Mouse (Mus musculus) hindbrain, embryonic 13.5 days (tissue): ENCODE results near the gene Prrg2. TPM values are rescaled to one million over a fixed set of nuclear protein-coding genes. Genes with fewer than 3 reads are reported as not detected.
"Not testable (repeated sequence)": the region's sequence is repeated elsewhere in the genome, so short reads cannot be mapped to it uniquely, and the experiment has no call there.

ENCODE experiments used
- ATAC-seq: fragments of 200-750 bp; cut with Nextera tagmentation; 2 replicates; pipeline ENCODE4 v1.8.0; 2017; ENCODE audit warnings: moderate TSS enrichment; ENCODE audit not compliant: low FRiP score
- H3K27ac ChIP-seq: fragments of 300-500 bp; sonication (generic); 2 replicates; pipeline ENCODE4 v1.5.1; 2015; ENCODE audit warnings: inconsistent platforms, mild to moderate bottlenecking, moderate library complexity
- H3K27me3 ChIP-seq: fragments of 300-500 bp; sonication (generic); 2 replicates; pipeline ENCODE4 v1.6.1; 2015; ENCODE audit warnings: mild to moderate bottlenecking, inconsistent platforms
- H3K36me3 ChIP-seq: fragments of 300-500 bp; sonication (generic); 2 replicates; pipeline ENCODE4 v1.6.1; 2015; ENCODE audit warnings: mild to moderate bottlenecking, inconsistent platforms
- H3K4me1 ChIP-seq: fragments of 300-500 bp; sonication (generic); replicated peaks from 2 replicates; pipeline ENCODE4 v1.6.1; 2015; ENCODE audit warnings: inconsistent platforms
- H3K4me2 ChIP-seq: fragments of 300-500 bp; sonication (generic); 2 replicates; pipeline ENCODE4 v1.6.1; 2015; ENCODE audit warnings: inconsistent platforms, mild to moderate bottlenecking, moderate library complexity
- H3K4me3 ChIP-seq: fragments of 300-500 bp; sonication (generic); 2 replicates; pipeline ENCODE4 v1.5.1; 2015; ENCODE audit warnings: mild to moderate bottlenecking, inconsistent platforms
- H3K9ac ChIP-seq: fragments of 300-500 bp; sonication (generic); 2 replicates; pipeline ENCODE4 v1.6.1; 2015; ENCODE audit warnings: mild to moderate bottlenecking, inconsistent platforms
- H3K9me3 ChIP-seq: fragments of 300-500 bp; sonication (generic); 2 replicates; pipeline ENCODE4 v1.6.1; 2016; ENCODE audit warnings: inconsistent platforms
- WGBS: fragments of 180-500 bp; shearing (Covaris S2); methylation state at CpG from one replicate; pipeline ENCODE4 v1.1.7; 2015; 5-methylcytosine and 5-hydroxymethylcytosine counted together
- polyA plus RNA-seq: library from polyadenylated mRNA; unstranded; fragments of >200 nt; fragmentation: Nextera tagmentation; extraction: Ambion mirVana; gene quantifications from 2 replicates; pipeline ENCODE4 v1.2.1, GENCODE M21; 2015

Prrg2 gene
- polyA plus RNA-seq, 1 experiment from 2014 or later, result 14.8 TPM

DNA sequence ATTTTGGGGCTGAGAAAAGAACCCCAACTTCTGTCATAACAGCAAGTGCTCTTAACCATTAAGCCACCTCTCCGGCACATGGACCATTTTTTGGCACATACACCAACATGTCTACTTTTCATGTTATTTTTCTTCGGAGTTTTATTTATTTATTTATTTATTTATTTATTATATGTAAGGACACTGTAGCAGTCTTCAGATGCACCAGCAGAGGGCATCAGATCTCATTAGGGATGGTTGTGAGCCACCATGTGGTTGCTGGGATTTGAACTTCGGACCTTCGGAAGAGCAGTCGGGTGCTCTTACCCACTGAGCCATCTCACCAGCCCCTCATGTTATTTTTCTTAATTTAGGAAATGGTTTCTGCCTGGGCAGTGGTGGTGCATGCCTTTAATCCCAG lies 38.8 kb downstream of the Prrg2 start:
- not testable (repeated sequence) for H3K4me2 ChIP-seq, H3K9me3 ChIP-seq, H3K9ac ChIP-seq, H3K4me3 ChIP-seq, H3K27me3 ChIP-seq, H3K27ac ChIP-seq, ATAC-seq
- Histone ChIP-seq H3K36me3 (peaks cover 23% of the 10 kb centered on the region), H3K4me1 (peaks cover 20% of the 10 kb centered on the region)
- 80% methylated on average over 5 of the region's 5 CpGs for WGBS

DNA sequence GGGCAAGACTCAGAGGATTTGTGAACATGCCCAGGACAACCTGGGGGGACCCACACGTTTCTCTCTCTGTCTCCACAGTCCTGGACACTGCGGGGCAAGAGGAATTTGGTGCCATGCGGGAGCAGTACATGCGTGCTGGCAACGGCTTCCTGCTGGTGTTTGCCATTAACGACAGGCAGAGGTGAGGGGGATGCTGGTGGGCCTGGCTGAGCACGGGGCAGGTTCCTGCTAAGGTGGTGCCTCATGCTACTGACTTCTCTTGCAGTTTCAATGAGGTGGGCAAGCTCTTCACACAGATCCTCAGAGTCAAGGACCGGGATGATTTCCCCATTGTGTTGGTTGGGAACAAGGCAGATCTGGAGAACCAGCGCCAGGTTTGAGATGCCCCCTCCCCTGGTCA lies 42.3 kb downstream of the Prrg2 start:
- Histone ChIP-seq H3K4me1 (peaks cover 25% of the 10 kb centered on the region), H3K9me3 (no peaks in the 10 kb centered on the region), H3K36me3 (no peaks in the 10 kb centered on the region), H3K27ac (no peak overlapping the region), H3K27me3 (peaks cover 6% of the 10 kb centered on the region; the same call in 1 of the 2 replicates), H3K4me2 (no peak overlapping the region), H3K9ac (no peak overlapping the region), H3K4me3 (no peak overlapping the region)
- WGBS, result 84% methylated on average over 9 of the region's 9 CpGs
- ATAC-seq, result no peak

DNA sequence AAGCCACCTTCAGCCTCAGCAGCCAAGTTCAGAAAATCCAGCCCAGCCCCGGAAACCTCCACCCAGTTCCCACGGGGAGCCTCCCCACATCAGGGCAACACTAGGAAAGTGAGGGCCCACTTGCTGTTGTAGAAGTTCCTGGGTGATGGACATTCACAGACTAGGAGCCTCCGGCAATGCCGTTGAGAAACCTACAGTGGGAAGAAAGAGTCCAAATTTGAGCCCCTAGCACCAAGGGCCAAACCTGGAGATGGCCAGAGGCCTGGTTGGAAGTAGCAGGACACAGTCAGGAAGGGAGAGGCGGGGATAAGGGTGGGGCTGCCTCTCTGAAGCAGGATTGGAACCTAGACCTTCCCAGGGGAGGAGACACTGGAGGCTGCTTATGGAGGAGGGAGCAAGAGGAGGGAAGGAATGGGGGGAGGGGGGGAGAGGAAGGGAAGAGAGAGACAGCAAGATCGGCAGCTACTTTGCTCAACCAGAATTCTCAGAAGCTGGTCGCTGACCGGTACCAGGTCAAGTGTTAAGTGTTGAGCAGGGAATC lies 43.4 kb downstream of the Prrg2 start:
- no peak overlapping the region for H3K9ac ChIP-seq
- peaks cover 36% of the 10 kb centered on the region for H3K4me1 ChIP-seq
- peak overlapping the region; percentile 48; the same call in 1 of the 2 replicates for H3K27ac ChIP-seq
- H3K4me3 ChIP-seq, result no peak overlapping the region
- no peaks in the 10 kb centered on the region for H3K9me3 ChIP-seq
- peaks cover 6% of the 10 kb centered on the region; the same call in 1 of the 2 replicates for H3K27me3 ChIP-seq
- 44% methylated on average over 8 of the region's 8 CpGs for WGBS
- H3K36me3 ChIP-seq, result no peaks in the 10 kb centered on the region
- H3K4me2 ChIP-seq, result peak overlapping the region; percentile 29; the same call in 1 of the 2 replicates
- no peak for ATAC-seq

DNA sequence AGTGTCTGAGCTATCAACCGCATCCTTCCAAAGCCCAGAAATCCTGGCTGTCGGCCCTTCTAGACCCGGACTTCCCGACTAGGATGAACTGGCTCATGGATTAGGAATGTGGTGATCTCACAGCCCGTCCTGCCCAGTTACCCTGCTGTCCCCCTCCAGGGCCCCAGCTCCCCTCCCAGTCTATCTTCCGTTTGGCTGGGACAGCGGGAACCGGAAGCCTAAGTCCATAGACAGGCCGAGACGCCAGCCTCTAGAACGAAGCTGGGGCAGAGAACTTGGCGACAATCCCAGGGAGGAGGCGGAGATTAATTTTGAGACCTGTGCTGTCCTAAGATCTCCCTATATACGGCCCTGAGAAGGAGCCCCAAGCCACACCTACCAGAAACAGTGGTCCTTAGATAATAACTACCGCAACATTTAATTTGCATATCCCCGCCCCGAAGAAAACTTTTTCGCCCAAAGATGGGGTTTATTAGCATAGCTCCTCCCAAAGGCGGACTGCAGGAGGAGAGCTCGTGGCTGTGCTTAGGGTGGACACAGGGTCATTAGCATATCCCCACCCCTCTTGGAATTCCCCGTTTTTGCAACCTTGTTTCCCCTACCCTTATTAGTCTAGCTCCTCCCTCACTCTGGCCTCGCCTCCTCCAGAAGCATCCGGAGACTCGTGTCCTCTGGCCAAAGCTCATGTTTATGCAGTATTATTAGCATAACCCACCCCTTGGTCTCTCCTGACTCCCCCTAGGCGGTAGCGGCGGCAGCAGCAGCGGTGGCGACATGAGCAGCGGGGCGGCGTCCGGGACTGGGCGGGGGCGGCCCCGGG lies 45.0 kb downstream of the Prrg2 start, which contains the start of gene Rras:
Gene Rras, plus strand, starts transcription at position 720 of the 820 bp plus-strand sequence.
- Histone ChIP-seq H3K27me3 (peaks cover 6% of the 10 kb centered on the region; the same call in 1 of the 2 replicates), H3K27ac (peak within 1 kb of the TSS; percentile 88), H3K4me3 (peak within 1 kb of the TSS; percentile 45), H3K4me1 (peaks cover 47% of the 10 kb centered on the region), H3K9ac (peak within 1 kb of the TSS; percentile 71), H3K36me3 (peaks cover 14% of the 10 kb centered on the region), H3K9me3 (no peaks in the 10 kb centered on the region), H3K4me2 (peak within 1 kb of the TSS; percentile 83)
- under 1% methylated on average over 36 of the region's 36 CpGs for WGBS
- ATAC-seq, result peak; percentile 82

DNA sequence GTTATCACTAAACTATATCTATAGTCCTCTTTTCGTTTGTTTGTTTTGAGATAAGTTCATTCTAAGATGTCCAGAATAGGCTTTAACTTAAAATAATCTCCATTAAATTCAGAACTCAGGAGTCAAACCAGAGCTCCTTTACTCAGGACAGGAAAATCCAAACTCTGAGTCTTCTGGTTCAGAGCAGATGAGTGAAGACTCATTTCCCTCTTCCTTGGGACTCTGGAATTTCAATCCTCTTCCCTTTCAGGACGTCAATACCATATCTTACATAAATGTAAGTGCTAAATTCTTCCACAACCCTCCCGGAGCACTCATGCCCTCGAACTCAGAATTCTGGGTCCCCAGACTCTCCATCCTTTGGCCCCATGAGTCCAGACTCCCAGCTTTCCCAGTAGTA lies 45.7 kb downstream of the Prrg2 start:
- Histone ChIP-seq H3K4me3 (peak overlapping the region; percentile 45), H3K4me2 (peak overlapping the region; percentile 83), H3K4me1 (peaks cover 47% of the 10 kb centered on the region), H3K27me3 (peaks cover 6% of the 10 kb centered on the region; the same call in 1 of the 2 replicates), H3K36me3 (peaks cover 21% of the 10 kb centered on the region), H3K9me3 (no peaks in the 10 kb centered on the region), H3K27ac (peak overlapping the region; percentile 88), H3K9ac (peak overlapping the region; percentile 71)
- WGBS, result 4% methylated on average over 4 of the region's 4 CpGs
- no peak for ATAC-seq

DNA sequence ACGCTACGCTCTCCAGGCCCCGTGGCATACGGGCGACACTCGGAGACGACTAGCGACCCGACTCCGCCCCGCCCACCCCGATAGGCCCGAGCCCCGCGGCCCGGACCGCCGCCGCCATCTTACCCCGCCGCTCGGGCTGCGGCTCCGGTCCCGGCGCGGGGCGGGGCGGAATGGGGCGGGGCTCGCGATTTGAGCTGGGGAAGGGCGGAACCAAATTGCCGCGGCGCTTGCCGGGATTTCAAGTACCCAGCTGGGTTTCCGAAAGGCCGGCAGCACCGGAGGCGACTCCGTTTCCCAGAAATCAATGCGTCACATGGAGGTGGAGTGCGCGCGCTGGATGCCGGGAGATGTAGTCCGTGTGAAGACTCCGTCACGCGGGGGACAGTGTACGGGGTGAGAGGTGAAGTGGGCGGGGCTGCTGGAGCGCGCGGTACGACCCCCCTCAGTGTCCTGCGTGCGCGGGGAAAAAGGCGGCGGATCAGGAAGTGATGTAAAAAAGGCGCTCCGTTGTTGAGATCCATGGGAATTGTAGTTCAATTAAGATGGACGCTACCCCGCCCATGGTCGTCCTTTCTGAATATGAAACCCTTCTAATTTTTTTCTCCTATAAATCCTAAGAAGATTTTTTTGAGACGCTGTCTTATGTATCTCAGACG lies 46.4 kb downstream of the Prrg2 start, which contains the start of gene Scaf1:
Gene Scaf1, minus strand, starts transcription at position 407 of the 656 bp plus-strand sequence.
- no peaks in the 10 kb centered on the region for H3K9me3 ChIP-seq
- H3K36me3 ChIP-seq, result peaks cover 28% of the 10 kb centered on the region
- peak within 1 kb of the TSS; percentile 85 for H3K4me2 ChIP-seq
- H3K4me1 ChIP-seq, result peaks cover 47% of the 10 kb centered on the region
- peak within 1 kb of the TSS; percentile 91 for H3K4me3 ChIP-seq
- ATAC-seq, result peak; percentile 93
- H3K27ac ChIP-seq, result peak within 1 kb of the TSS; percentile 89
- WGBS, result under 1% methylated on average over 69 of the region's 69 CpGs
- H3K9ac ChIP-seq, result peak within 1 kb of the TSS; percentile 97
- H3K27me3 ChIP-seq, result peaks cover 6% of the 10 kb centered on the region; the same call in 1 of the 2 replicates

DNA sequence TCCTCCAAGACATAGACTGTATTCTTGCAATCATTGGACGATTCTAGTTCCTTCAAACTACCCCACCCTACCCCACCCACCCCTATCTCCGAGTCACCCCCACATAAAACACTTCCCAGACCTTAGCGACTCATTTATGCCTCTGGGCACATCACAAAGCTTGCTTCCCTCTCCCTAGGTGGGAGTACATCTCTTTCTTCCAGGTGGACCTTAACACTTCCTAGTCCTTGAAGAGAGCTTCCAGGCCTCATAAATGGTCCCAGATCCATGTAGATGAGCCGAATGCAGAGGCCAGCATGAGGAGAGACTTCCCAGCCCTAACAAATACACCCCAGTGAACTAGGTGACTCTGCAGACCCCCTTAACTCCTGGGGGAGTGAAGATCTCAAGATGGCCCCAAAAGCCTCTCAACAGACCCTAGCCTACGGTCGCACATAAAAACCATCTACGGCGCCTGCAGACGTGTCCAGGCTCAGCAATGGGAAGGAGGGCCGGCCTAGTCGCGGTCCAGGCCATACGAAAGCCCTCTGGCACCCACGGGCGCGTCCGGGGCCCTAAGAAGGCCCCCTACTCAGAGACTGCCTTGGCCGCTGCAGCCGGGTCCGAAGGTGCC lies 47.0 kb downstream of the Prrg2 start:
- Histone ChIP-seq H3K9me3 (no peaks in the 10 kb centered on the region), H3K27ac (peak overlapping the region; percentile 89), H3K36me3 (peaks cover 34% of the 10 kb centered on the region), H3K9ac (peak overlapping the region; percentile 97), H3K4me3 (peak overlapping the region; percentile 91), H3K4me1 (peaks cover 47% of the 10 kb centered on the region), H3K27me3 (peaks cover 6% of the 10 kb centered on the region; the same call in 1 of the 2 replicates), H3K4me2 (peak overlapping the region; percentile 85)
- ATAC-seq, result no peak
- 3% methylated on average over 20 of the region's 20 CpGs for whole genome bisulfite sequencing

DNA sequence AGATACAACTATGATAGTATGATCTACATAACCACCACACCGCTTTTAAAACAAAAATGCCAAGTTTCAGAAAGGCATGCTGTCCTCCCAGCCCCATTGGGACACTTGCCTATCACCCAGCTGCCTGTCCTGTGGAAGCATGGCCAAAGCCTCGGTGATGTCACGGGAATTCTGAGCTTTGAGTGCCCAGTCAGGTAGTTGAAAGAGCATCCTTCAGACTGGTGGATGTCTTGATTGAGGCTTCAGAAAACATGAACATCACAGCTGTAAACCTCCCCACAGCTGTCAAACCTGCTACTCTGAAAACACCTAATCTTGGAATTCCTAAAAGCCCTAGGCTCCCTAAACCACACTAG lies 48.4 kb downstream of the Prrg2 start:
- Histone ChIP-seq H3K4me2 (no peak overlapping the region), H3K4me3 (no peak overlapping the region; the same call in 1 of the 2 replicates), H3K4me1 (peaks cover 46% of the 10 kb centered on the region), H3K9me3 (no peaks in the 10 kb centered on the region), H3K27me3 (peaks cover 5% of the 10 kb centered on the region; the same call in 1 of the 2 replicates), H3K36me3 (peaks cover 48% of the 10 kb centered on the region), H3K27ac (no peak overlapping the region), H3K9ac (0 out of 2 replicates have a peak overlapping the region, but pooled peaks have one; percentile 97)
- ATAC-seq, result no peak
- 96% methylated on average over 3 of the region's 3 CpGs for WGBS

DNA sequence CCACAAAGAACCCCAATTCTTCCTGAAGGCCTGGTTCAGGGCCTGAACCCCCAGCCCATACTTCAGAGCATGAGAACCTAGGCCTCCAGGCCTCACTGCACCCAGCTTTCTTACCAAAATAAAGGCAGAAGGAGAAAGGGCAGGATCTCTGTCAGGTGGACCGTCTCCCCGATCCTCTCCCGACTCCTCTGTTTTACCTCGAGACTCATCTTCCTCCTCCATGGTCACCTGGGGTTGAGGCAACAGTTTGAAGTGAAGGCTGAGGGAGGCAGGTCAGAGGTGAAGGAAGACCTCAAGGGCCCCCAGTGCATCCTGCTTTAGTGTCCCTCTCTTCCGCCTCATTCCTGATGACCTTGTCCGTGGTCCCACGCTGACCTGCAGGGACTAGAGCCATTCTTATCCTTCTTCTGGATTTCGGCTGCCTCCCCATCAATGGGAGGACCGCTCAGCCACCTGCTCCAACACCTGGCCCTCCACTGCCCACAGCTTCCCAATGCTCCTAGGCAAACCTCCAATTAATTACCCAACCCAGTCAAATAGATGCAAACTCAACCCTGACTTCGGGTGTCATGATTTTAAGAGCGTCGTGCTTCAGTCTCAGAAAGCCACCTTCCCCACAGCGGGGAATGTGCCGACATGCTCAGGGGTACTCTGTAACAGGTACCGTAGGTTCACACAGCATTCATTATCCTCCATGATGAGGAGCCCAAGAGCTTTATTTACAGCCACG lies 48.9 kb downstream of the Prrg2 start:
- peaks cover 53% of the 10 kb centered on the region for H3K36me3 ChIP-seq
- H3K4me1 ChIP-seq, result peaks cover 42% of the 10 kb centered on the region
- no peak overlapping the region for H3K4me2 ChIP-seq
- H3K9me3 ChIP-seq, result no peaks in the 10 kb centered on the region
- H3K27me3 ChIP-seq, result no peaks in the 10 kb centered on the region
- ATAC-seq, result no peak
- 0 out of 2 replicates have a peak overlapping the region, but pooled peaks have one; percentile 3 for H3K9ac ChIP-seq
- WGBS, result 95% methylated on average over 16 of the region's 16 CpGs
- no peak overlapping the region for H3K27ac ChIP-seq
- H3K4me3 ChIP-seq, result no peak overlapping the region; the same call in 1 of the 2 replicates

DNA sequence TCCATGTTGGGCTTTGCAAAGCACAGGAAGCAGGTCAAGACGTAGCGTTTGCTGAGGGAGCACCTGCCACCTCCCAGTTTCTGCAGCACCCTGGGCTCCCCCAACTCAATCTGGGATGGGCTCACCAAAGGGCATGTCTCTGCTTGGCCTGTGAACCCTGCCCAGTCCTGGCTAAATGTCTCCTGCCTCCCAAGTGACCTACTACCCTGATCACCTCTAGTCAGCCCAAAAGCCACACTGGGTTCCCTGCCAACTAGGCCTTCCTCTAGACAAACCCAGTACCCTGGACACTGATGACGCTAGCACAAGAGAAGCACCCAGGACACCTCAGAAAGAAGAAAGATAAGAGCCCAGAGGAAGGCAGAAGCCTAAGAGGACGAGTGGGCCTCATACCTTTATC lies 49.7 kb downstream of the Prrg2 start:
- Histone ChIP-seq H3K9me3 (no peaks in the 10 kb centered on the region), H3K27ac (no peak overlapping the region), H3K4me1 (peaks cover 36% of the 10 kb centered on the region), H3K9ac (no peak overlapping the region), H3K27me3 (no peaks in the 10 kb centered on the region), H3K4me2 (no peak overlapping the region), H3K4me3 (no peak overlapping the region), H3K36me3 (peaks cover 60% of the 10 kb centered on the region)
- ATAC-seq, result no peak
- 91% methylated on average over 4 of the region's 4 CpGs for WGBS

DNA sequence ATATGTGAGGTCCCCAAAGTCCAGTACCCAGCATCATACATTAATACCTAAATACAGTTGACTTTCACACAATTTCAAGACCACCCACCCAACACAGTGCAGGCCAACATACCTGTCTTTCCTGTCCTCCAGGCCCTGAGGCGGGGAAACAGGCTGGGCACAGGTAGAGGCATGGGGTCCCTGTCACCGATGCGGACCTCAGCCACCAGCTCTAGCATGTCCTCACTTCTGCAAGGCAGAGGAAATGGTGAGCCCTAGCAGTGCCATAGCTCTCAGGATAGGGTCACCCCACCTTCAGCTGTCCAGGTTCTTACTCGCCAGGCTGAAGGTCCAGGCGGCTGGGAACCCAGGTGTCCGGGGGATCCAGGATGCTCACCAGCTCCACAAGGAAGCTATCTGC lies 50.5 kb downstream of the Prrg2 start:
- H3K9me3 ChIP-seq, result no peaks in the 10 kb centered on the region
- H3K4me3 ChIP-seq, result no peak overlapping the region
- WGBS, result 94% methylated on average over 6 of the region's 6 CpGs
- H3K27me3 ChIP-seq, result no peaks in the 10 kb centered on the region
- no peak overlapping the region for H3K9ac ChIP-seq
- peaks cover 68% of the 10 kb centered on the region for H3K36me3 ChIP-seq
- ATAC-seq, result no peak
- no peak overlapping the region for H3K4me2 ChIP-seq
- H3K4me1 ChIP-seq, result peaks cover 28% of the 10 kb centered on the region
- no peak overlapping the region for H3K27ac ChIP-seq
